Mouse (Mus musculus) ES-E14 (cell line): ENCODE measurements around the gene Nhlh2.

ENCODE experiments used
- HCFC1 ChIP-seq: IDR thresholded peaks from 2 replicates; pipeline ENCODE4 v1.6.1; 2012; ENCODE audit warnings: low read length, inconsistent platforms, borderline replicate concordance; ENCODE audit not compliant: insufficient read depth
- ZNF384 ChIP-seq: IDR thresholded peaks from 2 replicates; pipeline ENCODE4 v1.6.1; 2012; ENCODE audit warnings: low read depth, low read length, inconsistent platforms

GRCm38 (mm10) chr3:102061923-102062670 is 52.2 kb downstream of the Nhlh2 start:
- TF ChIP-seq HCFC1: no peak
- no peak for TF ChIP-seq ZNF384
